Mouse (Mus musculus): ENCODE results near the gene Grm5.
A peak's percentile ranks its signal among the peaks of the same experiment; 100 is the strongest.

Grm5 gene

DNA sequence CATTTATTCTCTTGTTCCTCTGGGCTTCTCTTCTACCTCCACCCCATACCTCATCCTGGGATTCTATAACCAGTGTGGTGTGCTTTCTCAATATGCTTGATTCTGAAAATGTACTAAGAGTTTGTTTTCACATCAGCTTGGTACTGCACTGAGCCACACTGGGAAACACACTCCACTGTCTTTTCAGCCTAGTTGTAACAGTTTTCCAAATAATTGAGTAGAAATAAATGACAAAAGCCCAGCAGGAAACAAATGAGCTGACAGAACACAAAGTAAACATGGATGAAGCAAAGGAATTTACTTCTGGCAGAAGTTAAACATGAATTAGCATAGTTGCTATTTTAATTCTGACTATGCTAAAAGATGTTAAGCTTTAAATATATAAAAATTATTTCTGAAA, 262.1 kb downstream of the Grm5 start:
- no peak for DNase-seq (ENCODE audit: low read depth, low spot score)

DNA sequence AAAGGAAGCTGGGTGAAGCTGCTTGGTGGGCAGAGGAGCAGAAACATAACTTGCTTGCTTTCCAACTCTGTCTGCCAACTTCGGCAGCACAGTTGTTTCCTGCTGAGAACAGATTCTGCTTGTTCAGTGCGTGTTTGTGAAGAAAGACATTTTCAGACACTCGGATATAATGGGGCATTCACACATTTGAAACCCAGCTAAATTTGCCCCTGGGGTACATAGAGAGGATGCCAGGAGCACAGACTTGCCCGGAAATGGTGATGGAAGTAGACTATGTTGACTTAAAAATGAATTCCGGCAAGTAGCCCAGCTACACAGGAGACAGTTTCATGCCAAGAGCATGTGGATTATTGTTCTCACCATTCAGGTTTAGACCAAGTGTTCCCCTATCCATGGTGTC, 342.0 kb downstream of the Grm5 start:
- no peak for DNase-seq (ENCODE audit: low read depth, low spot score)

DNA sequence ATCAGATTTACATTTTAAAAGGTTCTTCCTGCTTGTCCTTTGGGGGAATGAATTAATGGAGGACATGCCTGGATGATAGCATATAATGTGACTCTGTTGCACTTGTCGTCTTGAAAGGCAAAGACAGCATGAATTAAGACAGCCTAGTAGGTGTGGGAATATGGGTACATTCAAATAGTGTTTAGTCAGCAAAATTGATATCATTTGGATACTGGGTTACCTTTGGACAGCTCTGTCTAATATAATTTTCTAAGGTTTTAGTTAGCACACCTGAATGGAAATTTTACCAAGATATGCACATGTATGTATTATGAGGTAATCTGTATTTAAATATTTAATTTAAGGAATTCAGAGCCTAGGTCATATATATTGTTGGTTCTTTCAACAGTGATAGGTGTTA, 353.4 kb downstream of the Grm5 start:
- DNase-seq (ENCODE audit: low read depth, low spot score), result no peak

DNA sequence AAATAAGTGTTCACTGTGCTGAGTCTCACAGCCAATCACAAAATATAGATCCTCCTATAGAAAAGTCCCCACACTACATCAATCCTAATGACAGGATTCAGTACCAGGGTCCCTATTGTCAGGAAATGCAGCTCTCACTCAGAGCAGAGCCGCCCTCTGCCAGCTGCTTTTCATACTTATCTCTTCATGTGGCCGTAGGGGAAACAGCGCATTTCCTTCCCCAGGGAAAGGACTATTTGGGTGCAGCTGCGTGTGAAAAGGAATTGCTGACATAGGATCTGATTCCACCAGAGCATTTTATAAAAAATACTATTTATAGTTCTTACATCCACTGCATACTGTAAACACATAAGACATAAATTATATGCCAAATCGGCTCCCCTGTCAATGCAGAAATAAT, 354.3 kb downstream of the Grm5 start:
- DNase-seq (ENCODE audit: low read depth, low spot score), result peak; percentile 28

DNA sequence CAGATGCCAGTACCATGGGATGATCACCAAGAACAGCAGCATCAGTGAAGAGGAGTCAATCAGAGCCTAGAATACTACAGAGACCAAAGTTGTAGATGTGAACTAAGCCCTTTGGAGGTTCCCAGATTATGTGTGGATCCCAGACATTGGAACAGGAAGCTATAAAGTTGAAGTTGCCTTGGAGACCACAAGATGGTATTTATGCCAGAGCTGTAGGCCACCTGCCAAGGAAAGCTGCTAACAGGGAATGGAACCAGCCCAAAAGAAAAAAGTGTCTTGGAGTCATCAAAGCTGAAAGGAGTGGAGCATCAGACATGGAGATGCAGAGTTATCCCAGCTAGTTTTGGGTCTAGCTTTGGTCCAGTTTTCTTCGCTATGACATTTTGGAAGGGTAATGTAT, 366.2 kb downstream of the Grm5 start:
- no peak for DNase-seq (ENCODE audit: low read depth, low spot score)

DNA sequence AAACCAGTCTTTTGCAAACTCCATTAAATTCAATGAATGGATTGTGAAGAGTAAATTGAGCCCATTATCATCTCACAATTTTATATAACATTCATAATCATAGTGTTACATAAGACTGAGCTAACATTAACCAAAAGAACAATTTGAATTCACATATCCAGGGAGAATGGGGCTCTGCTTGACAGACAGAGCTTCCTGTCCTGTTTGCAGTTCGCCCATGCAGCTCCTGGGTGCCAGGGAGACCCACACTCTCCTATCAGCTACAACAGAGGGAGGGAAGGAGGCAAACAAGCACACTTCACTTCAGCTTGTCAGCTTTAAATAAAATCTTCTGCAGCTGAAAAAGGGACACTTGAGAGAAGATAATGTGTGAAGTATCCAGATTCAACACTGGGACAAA, 389.2 kb downstream of the Grm5 start:
- no peak for DNase-seq (ENCODE audit: low read depth, low spot score)

DNA sequence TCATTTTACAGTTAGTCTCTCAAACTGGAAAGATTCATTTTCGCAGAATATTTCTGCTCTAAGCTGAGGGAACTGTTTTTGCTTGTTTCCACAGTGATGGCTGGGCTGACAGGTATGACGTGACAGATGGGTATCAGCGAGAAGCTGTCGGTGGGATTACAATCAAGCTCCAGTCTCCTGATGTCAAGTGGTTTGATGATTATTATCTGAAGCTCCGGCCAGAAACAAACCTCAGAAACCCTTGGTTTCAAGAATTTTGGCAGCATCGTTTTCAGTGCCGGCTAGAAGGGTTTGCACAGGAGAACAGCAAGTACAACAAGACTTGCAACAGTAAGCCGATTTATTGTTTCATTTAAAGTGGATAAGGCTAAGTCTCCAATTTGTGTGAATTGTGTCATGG, 391.1 kb downstream of the Grm5 start:
- DNase-seq (ENCODE audit: low read depth, low spot score), result no peak

DNA sequence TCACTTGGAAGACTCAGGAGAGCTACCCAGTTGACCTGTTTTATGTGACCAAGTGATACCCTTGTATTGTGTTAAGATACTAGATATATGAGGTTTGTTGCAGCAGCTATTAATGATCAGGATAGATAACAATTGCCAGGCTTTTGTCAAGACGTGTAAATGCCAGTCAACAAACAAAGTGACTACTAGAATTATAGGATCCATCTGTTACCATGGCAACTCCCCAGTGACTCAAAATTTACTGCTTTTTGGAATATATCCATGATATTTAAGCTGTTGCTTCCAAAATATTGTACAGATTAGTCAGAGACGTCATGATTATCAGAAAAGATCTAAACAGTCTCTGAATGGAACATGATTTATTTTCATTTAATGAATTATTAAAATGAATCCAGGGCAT, 399.5 kb downstream of the Grm5 start:
- DNase-seq (ENCODE audit: low read depth, low spot score), result no peak

DNA sequence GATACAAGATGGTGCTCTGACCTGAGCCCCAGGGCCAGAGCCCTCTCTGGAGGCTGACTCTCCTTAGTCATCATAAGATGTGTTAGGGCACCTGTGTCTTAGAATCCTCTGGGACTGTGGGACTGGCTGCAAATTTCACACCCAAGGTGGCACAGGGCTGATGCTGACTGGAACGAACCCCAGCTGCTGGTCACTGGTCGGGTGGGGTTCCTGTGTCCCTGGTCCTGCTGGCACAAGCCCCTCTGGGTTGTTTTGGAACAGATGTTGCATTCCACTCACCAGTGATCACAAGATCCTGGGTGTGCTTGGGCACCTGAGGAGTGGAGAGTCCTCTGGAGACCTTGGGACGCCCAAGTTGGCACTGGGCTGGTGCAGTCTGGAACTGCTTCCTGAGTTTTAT, 430.5 kb downstream of the Grm5 start:
- no peak for DNase-seq (ENCODE audit: low read depth, low spot score)

DNA sequence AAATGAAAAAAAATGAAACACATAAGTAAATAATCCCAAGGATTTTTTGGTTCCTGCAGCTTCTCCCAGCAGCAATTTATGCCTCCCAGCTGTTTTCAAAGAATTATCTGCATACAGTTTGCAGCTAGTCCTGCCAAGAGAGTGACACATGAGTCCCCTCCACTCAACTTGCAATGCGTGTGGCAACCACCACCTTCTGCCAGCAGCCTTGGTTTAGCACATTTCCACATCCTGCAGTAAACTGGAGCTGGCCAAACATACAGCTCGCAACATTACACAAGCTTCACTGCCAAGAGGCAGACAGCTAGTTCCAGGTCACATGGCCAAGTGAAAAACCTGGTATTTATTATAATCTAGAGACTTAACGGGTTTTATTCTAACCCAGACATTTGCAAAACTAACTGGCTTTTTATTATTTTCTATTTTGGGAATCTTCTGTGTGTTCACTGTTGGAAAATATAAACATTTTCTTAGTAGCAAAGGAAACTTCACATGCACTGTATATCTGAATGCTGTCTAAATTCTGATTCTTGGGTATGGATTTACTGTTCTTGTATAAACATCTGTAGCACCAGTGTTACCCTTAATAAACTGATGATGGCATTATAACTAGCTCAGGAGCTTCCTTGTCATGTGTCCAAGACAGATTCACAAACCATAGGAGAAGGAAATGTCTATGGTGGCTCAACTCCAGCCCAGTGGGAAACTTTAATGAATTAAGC, 443.6 kb downstream of the Grm5 start:
- DNase-seq (ENCODE audit: low read depth, low spot score), result no peak

DNA sequence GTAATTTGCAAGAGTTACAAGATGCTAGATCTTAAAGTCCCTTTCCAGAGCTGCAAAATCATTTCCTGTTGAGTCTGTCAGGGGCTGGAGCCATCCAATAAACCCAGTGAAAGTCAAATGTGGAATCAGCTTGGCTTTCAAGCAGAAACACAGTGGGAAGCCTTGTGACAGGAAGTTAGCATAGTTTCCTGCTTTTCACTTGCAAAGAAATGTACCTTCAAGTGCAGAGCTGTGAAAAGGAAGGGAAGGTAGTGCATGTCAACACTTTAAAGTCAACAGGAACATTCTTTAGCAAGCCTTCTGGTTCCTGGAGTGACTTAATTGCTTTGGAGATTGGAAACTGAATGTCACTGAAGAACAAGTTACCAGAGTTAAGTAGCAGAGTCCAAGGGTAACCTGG, 463.4 kb downstream of the Grm5 start:
- DNase-seq (ENCODE audit: low read depth, low spot score), result peak; percentile 6

DNA sequence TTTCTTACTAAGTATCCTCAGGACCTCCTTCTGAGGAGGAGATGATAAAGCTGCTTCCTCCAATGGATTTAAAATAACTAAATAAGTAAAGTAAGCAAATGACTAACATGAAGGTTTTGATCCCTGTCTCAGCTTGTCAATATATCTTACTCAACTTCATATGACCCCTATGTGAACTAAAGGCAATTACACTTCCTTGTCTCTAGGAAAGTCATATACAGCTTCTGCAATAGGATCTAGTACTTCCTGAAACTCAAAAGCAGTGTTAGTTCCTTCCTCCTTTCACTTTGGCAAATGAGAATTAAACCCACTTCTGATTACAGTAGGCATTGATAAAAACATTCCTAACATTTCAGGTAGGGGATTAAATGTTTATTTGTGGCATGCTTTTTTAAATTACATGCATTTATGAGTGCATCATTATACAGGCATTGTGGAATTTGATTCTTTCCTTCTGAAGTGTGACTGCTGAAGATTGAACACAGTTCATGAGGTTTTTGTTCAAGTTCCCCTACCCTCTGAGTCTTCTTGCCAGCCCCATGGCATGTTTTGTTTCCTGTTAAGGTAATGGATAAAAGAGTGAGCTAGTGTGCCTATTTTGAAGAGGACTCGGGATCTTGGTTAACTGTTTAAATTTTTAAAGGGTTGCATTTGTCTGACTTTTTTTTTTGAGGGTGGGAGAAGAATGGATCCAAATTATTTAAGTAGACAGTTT, 470.4 kb downstream of the Grm5 start:
- no peak for DNase-seq (ENCODE audit: low read depth, low spot score)

DNA sequence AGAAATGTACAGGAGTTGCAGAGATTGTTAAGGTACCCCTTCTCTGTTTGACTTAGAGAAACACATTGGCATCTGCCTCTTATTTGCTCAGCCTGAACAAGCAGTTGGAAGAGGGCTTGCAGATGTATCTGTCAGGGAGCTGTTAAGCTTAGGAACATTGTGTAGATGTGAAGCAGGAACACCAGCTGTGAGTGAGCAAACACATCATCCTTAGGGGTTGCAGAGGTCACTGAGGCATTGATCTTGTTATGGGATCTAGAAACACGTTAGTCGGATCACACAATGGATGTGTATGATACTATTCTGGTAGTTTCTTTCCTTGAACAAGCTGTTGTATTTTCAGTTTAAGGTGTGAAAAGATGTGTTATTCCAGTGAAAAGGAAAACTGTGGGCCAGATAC, 472.5 kb downstream of the Grm5 start:
- DNase-seq (ENCODE audit: low read depth, low spot score), result peak; percentile 11

DNA sequence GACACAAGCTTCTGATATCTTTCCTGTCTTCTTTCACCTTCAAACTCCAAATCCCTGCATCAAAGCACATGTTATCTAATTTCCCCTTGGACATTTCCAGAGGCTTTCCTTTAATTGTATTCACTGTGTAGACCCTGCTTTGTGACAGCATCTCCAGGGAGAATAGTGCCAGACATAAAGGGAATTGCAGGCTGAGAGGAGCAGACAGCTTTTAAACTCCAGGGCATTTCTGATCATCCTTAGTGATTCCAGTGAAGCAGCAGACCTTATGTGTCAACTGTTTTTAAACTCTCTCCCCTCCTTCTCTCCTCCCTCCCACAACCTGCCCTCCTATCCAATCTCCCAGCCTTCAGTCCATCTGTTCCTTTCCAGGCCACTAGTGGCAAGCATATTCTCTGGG, 507.1 kb downstream of the Grm5 start:
- DNase-seq (ENCODE audit: low read depth, low spot score), result no peak

DNA sequence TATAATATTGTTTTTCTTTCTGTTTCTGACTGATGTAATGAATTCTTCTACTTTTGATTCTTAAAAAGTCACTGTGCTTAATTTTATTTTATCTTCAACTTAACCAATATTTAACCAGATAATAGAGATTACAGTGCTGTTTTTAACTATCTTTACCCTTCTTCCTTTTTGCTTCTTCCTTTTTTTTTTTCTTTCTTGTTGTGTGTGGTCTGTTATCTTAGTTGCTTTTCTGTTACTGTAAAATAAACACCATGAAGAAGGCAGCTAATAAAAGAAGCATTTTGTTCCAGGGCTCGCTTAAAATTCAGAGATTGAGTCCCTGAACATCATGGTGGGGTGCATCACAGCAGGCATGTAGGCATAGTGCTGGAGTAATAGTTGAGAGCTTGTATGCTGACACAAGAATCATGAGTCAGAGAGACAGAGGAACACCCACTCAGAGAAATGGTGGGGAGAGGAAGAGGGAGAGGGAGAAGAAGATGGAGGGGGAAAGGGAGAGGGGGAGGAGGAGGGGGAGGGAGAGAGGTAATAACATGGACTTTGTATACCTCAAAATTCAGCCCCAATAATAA, 512.7 kb downstream of the Grm5 start:
- no peak for DNase-seq (ENCODE audit: low read depth, low spot score)

DNA sequence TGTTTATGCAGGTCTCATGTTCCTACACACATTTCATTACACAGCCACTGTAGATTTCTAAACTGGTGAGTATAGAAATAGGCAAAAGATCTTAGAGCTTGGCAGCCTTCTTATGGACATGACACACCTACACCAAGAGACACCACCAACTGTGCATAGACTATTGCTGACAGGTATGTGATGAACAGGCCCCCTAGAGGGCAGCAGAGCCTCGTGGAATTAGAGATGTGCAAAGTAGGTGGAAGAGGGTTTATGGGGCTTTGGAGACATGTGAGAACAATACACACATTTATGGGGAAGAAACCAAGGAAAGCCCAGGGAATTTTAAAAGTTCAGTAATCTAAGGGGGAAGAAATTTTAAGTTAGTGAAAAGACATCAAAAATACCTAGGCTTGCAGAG, 513.7 kb downstream of the Grm5 start:
- DNase-seq (ENCODE audit: low read depth, low spot score), result peak; percentile 55

DNA sequence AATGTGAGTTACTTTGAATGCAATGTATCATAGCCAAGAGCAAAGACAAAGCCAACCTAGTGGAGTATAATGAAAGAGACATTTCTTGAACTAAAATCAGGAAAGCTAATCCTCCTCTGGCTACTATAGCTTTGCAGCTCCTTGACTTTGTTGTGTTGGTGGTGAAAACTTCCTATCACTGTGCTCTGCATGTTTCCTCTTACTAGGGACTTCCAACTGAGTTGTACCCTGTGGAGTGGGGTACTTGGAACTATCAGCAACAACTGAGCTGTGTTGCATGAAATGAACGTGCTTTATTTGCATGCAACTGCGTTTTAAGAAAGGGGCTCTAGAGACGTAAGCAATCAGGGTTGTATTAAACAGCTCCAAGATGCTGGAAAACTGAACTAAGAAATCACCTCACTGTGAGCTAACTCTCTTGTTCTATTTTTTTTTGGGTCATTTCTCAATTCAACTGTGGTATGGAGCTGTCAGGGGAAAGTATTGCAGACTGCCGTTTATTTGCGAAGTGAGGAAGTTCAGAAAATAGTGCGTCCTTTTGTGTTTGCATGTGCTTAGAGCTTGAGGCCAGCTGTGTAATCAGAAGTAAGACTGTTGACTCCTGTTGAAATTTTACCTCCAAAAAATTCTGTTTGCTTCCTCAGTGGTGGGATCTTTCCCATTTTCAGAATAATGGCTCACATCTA, 532.9 kb downstream of the Grm5 start:
- DNase-seq (ENCODE audit: low read depth, low spot score), result no peak

DNA sequence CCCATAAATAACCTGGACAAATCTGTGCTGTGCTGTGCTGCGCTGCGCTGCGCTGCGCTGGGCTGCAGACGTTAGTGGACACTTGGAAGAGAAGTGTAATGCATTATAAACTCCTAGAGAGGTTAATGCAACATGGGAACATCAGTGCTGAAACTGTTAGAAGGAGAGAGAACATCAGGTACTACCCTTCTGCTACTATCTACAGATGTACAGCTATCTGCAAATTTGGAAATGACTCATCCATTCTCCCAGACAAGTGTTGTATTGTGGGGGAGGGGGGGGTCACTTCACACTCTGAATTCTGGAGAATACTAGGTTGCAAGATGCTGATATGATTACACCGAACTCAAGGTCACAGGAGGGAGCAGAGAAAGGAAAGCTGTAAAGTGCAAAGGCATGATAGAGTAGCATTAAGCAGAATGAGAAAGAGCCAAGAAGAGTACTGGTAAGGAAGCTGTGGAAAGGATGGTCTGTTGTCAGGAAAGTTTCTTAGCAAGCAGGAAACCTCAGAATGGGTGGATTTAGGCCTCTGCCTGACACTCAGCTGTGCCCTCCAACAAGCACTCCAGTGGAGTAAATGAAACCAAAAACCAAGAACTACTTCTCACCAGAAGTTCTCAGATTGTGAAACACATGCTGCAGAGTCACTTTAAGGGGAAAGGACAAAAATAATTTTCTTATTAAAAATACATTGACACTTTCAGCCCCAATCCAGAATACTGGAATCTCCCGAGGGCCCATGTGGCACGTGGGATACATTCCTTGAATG, 544.3 kb downstream of the Grm5 start:
- DNase-seq (ENCODE audit: low read depth, low spot score), result no peak

DNA sequence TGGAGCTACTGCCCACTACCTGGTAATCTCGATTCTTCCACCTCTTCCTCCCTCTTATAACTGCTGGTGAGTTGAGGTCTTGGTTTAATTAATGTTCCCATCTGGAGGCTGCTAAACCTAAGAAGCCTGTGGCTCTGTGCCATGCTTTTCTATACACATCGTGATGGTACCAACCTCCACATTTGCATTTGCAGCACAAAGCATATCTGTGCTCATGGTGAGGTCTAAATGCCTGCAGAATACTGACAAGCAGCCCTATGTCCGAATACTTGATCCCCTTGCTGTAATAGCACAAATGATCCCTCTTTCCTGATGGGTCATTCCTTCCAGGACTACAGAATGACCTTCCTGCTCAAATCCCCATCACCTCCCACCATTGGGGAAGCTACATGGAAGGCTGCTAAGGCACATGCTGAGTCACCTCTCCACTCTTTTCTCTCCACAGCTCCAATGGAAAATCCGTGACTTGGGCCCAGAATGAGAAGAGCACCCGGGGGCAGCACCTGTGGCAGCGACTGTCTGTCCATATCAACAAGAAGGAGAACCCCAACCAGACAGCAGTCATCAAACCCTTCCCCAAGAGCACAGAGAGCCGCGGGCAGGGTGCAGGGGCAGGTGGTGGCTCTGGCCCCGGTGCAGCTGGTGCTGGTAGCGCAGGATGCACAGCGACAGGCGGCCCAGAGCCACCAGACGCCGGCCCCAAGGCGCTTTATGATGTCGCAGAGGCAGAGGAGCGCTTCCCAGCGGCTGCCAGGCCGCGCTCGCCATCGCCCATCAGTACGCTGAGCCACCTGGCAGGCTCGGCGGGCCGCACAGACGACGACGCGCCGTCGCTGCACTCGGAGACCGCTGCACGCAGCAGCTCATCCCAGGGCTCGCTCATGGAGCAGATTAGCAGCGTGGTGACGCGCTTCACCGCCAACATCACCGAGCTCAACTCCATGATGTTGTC, 545.8 kb downstream of the Grm5 start:
- peak; percentile 44 for DNase-seq (ENCODE audit: low read depth, low spot score)

DNA sequence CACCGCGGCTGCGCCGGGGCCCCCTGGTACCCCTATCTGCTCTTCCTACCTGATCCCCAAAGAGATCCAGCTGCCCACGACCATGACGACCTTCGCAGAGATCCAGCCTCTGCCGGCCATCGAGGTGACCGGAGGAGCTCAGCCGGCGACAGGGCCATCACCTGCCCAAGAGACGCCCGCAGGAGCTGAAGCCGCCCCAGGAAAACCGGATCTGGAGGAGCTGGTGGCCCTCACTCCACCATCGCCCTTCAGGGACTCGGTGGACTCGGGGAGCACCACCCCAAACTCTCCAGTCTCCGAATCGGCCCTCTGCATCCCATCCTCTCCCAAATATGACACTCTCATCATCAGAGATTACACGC, 546.5 kb downstream of the Grm5 start:
- no peak for DNase-seq (ENCODE audit: low read depth, low spot score)

Data from mesoderm, embryonic 11.5 days (tissue).